Mouse (Mus musculus): ENCODE data around the gene Ptpn5. TPM values are rescaled to one million over a fixed set of nuclear protein-coding genes. Genes with fewer than 3 reads are reported as not detected.

Gene Ptpn5
- total RNA-seq, 2 experiments from 2014 or later: not detected

Small RNA genes lying within 50 kb of the gene (microRNA-seq; reads per million reads assigned to microRNA genes)
- gene Mir7056: 0 reads per million in 2 experiments

Other genes starting within 250 kb of the Ptpn5 start
- gene Tsg101, start 213.7 kb downstream of the Ptpn5 start, total RNA-seq (2021): 10 to 100 TPM; 43.4 to 49.2 TPM
- 10 to 100 TPM; 10.2 TPM for gene Uevld, start 175.2 kb downstream of the Ptpn5 start, total RNA-seq (2021)
- not detected for gene Gm9999, start 150.1 kb downstream of the Ptpn5 start, total RNA-seq (2021)
- 1 to 10 TPM; 6.0 to 7.2 TPM for gene Spty2d1, start 125.3 kb downstream of the Ptpn5 start, total RNA-seq (2021)
- 1 to 10 TPM; 7.2 to 8.1 TPM for gene Tmem86a, start 83.1 kb downstream of the Ptpn5 start, total RNA-seq (2021)
- not detected for gene Mrgpra6, start 71.2 kb upstream of the Ptpn5 start, total RNA-seq (2021)
- gene Mrgpra9, start 119.2 kb upstream of the Ptpn5 start, total RNA-seq (2021): not detected
- not detected for gene Mrgpra1, start 220.6 kb upstream of the Ptpn5 start, total RNA-seq (2021)